Mouse (Mus musculus): ENCODE results near the gene Sla2. TPM values are rescaled to one million over a fixed set of nuclear protein-coding genes. Genes with fewer than 3 reads are reported as not detected.
"Not testable (repeated sequence)": the region's sequence is repeated elsewhere in the genome, so short reads cannot be mapped to it uniquely, and the experiment has no call there.

Gene Sla2
- total and polyA plus RNA-seq, 3 experiments: 0.33 TPM; not detected in 2

- Histone ChIP-seq H3K79me2 (replicated peaks; ENCODE audit: control insufficient read depth, insufficient read depth, low read length) (no peaks in the 10 kb centered on the region), H3K9ac (ENCODE audit: low read depth, low read length) (no peak overlapping the region), H3K27me3 (ENCODE audit: control insufficient read depth, insufficient read depth, low read length) (no peaks in the 10 kb centered on the region), H3K4me3 (no peak overlapping the region), H3K27ac (no peak overlapping the region), H3K36me3 (ENCODE audit: control insufficient read depth, insufficient read depth, low read length) (no peaks in the 10 kb centered on the region), H3K4me1 (ENCODE audit: control insufficient read depth, insufficient read depth, low read length) (no peaks in the 10 kb centered on the region; the same call in 1 of the 2 replicates)
- 93% methylated on average over 6 of the region's 6 CpGs for WGBS
- intact Hi-C loops (cut with DNase I): no loop called here
- TF ChIP-seq EP300 (IDR thresholded peaks at IDR 0.05; ENCODE audit: insufficient read depth, low read depth, low read length) (no peak), CTCF (IDR thresholded peaks at IDR 0.05) (no peak), POLR2A (IDR thresholded peaks at IDR 0.05; ENCODE audit: insufficient read depth, low read depth, low read length) (no peak)
- no peak for DNase-seq
Observed at GRCm38 (mm10) chr2:156928606-156929005, 41.6 kb upstream of the Sla2 start.

- Histone ChIP-seq H3K9ac (ENCODE audit: low read depth, low read length) (no peak overlapping the region), H3K4me1 (ENCODE audit: control insufficient read depth, insufficient read depth, low read length) (no peaks in the 10 kb centered on the region; the same call in 1 of the 2 replicates), H3K79me2 (replicated peaks; ENCODE audit: control insufficient read depth, insufficient read depth, low read length) (no peaks in the 10 kb centered on the region), H3K27me3 (ENCODE audit: control insufficient read depth, insufficient read depth, low read length) (no peaks in the 10 kb centered on the region), H3K36me3 (ENCODE audit: control insufficient read depth, insufficient read depth, low read length) (no peaks in the 10 kb centered on the region), H3K27ac (no peak overlapping the region), H3K4me3 (no peak overlapping the region)
- TF ChIP-seq CTCF (IDR thresholded peaks at IDR 0.05) (no peak), POLR2A (IDR thresholded peaks at IDR 0.05; ENCODE audit: insufficient read depth, low read depth, low read length) (no peak), EP300 (IDR thresholded peaks at IDR 0.05; ENCODE audit: insufficient read depth, low read depth, low read length) (no peak)
- intact Hi-C loops (cut with DNase I): no loop called here
- 81% methylated on average over 6 of the region's 6 CpGs for WGBS
- no peak for DNase-seq
Observed at GRCm38 (mm10) chr2:156927663-156928062, 40.7 kb upstream of the Sla2 start.

- H3K4me3 ChIP-seq; intact Hi-C loops (cut with DNase I); H3K9ac ChIP-seq (ENCODE audit: low read depth, low read length); H3K36me3 ChIP-seq (ENCODE audit: control insufficient read depth, insufficient read depth, low read length); H3K27ac ChIP-seq; H3K27me3 ChIP-seq (ENCODE audit: control insufficient read depth, insufficient read depth, low read length); H3K79me2 ChIP-seq (replicated peaks; ENCODE audit: control insufficient read depth, insufficient read depth, low read length); H3K4me1 ChIP-seq (ENCODE audit: control insufficient read depth, insufficient read depth, low read length); DNase-seq: not testable (repeated sequence)
- 84% methylated on average over 3 of the region's 3 CpGs for WGBS
Observed at GRCm38 (mm10) chr2:156925611-156926010, 38.6 kb upstream of the Sla2 start.

GRCm38 (mm10) chr2:156925075-156925474 lies 38.1 kb upstream of the Sla2 start:
- 89% methylated on average over 4 of the region's 4 CpGs for WGBS
- H3K4me3 ChIP-seq; H3K27me3 ChIP-seq (ENCODE audit: control insufficient read depth, insufficient read depth, low read length); H3K36me3 ChIP-seq (ENCODE audit: control insufficient read depth, insufficient read depth, low read length); H3K27ac ChIP-seq; DNase-seq; intact Hi-C loops (cut with DNase I); H3K4me1 ChIP-seq (ENCODE audit: control insufficient read depth, insufficient read depth, low read length); H3K9ac ChIP-seq (ENCODE audit: low read depth, low read length); H3K79me2 ChIP-seq (replicated peaks; ENCODE audit: control insufficient read depth, insufficient read depth, low read length): not testable (repeated sequence)

DNA sequence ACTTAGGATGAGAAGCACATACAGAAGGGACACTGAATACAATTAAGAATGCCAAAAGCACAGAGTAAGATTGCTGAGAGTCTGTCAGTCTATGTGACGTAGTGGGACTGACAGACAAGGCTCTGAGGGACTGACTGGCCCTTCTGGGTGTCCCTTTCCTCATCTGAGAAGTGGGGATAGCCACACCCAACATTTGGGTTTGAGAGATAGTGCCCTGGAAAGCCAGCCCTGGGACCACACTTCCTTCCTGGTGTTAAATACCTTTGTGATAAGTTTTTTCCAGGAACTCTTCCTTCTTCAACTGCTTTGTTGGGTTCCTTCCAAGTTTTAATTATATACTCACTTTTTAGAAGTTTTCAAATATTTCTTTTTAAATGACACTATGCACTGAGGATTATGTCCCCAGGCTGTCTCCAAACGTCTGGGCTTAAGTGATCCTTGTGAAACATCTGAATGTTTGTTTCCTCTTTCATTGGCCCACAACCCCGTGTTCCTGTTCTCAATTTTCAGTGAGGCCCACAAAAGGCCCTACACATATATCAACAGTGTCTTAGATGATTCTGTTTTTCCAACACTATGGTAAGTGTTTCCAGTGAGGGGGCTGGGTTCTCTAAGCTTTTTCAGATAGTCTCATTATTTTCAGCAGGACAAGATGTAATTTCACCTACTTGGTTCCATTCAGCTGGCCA lies 37.4 kb upstream of the Sla2 start:
- TF ChIP-seq CTCF (IDR thresholded peaks at IDR 0.05) (no peak), EP300 (IDR thresholded peaks at IDR 0.05; ENCODE audit: insufficient read depth, low read depth, low read length) (no peak), POLR2A (IDR thresholded peaks at IDR 0.05; ENCODE audit: insufficient read depth, low read depth, low read length) (no peak)
- H3K36me3 ChIP-seq (ENCODE audit: control insufficient read depth, insufficient read depth, low read length): no peaks in the 10 kb centered on the region
- no peaks in the 10 kb centered on the region for H3K79me2 ChIP-seq (replicated peaks; ENCODE audit: control insufficient read depth, insufficient read depth, low read length)
- H3K27me3 ChIP-seq (ENCODE audit: control insufficient read depth, insufficient read depth, low read length): no peaks in the 10 kb centered on the region
- no peak for DNase-seq
- intact Hi-C loops (cut with DNase I): no loop called here
- H3K4me1 ChIP-seq (ENCODE audit: control insufficient read depth, insufficient read depth, low read length): no peaks in the 10 kb centered on the region; the same call in 1 of the 2 replicates
- no peak overlapping the region for H3K9ac ChIP-seq (ENCODE audit: low read depth, low read length)
- H3K27ac ChIP-seq: no peak overlapping the region
- WGBS: 36% methylated on average over 3 of the region's 3 CpGs
- no peak overlapping the region for H3K4me3 ChIP-seq

DNA sequence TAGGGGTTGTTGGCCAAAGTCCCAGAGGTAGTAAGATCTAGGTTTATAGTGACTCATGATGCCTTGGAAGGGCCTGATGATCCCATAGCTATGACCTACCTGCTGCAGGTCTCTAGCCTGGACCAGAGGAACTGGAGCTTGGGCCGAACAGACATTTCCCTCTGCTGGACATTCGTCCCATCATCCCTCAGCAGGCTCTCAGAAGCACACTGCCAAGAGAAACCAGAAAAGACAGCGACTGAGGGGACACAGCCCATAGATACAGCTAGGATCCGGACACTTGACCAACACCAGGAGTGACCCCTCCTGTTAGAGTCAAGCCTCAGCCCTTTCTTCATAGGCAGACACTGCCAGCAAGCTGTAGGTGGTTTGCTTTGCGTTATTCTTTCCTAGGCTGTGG lies 36.1 kb upstream of the Sla2 start:
- Histone ChIP-seq H3K27me3 (ENCODE audit: control insufficient read depth, insufficient read depth, low read length) (no peaks in the 10 kb centered on the region), H3K27ac (no peak overlapping the region), H3K36me3 (ENCODE audit: control insufficient read depth, insufficient read depth, low read length) (no peaks in the 10 kb centered on the region), H3K79me2 (replicated peaks; ENCODE audit: control insufficient read depth, insufficient read depth, low read length) (no peaks in the 10 kb centered on the region), H3K4me1 (ENCODE audit: control insufficient read depth, insufficient read depth, low read length) (no peaks in the 10 kb centered on the region; the same call in 1 of the 2 replicates), H3K9ac (ENCODE audit: low read depth, low read length) (no peak overlapping the region), H3K4me3 (no peak overlapping the region)
- DNase-seq: no peak
- intact Hi-C loops (cut with DNase I): no loop called here
- TF ChIP-seq CTCF (IDR thresholded peaks at IDR 0.05) (no peak), POLR2A (IDR thresholded peaks at IDR 0.05; ENCODE audit: insufficient read depth, low read depth, low read length) (no peak), EP300 (IDR thresholded peaks at IDR 0.05; ENCODE audit: insufficient read depth, low read depth, low read length) (no peak)
- 86% methylated on average over 5 of the region's 5 CpGs for WGBS

Measured in heart, adult 2 months (tissue).